Mouse (Mus musculus) CH12.LX (cell line): ENCODE measurements around the gene Aldh3a1.

Experiments
- CTCF ChIP-seq, 2 experiments: IDR thresholded peaks in 1 of 2; conservative IDR thresholded peaks in 1 of 2; 2 replicates each; pipeline ENCODE4 v1.5.1; 2011 to 2012; ENCODE audit warnings: low read depth in 2 of 2, low read length in 2 of 2, improper control_type of control experiment in 1 of 2, inconsistent platforms in 1 of 2, mild to moderate bottlenecking in 1 of 2, moderate library complexity in 1 of 2
- ELF1 ChIP-seq: IDR thresholded peaks from 2 replicates; pipeline ENCODE4 v1.6.1; 2014; ENCODE audit warnings: low read depth, mild to moderate bottlenecking, inconsistent platforms, low read length, improper control_type of control experiment
- EP300 ChIP-seq: IDR thresholded peaks from 2 replicates; pipeline ENCODE4 v1.6.1; 2011; ENCODE audit warnings: low read length, improper control_type of control experiment
- GABPA ChIP-seq: IDR thresholded peaks from 2 replicates; pipeline ENCODE4 v1.6.1; 2012; ENCODE audit warnings: low read depth, low read length, improper control_type of control experiment, inconsistent platforms; ENCODE audit not compliant: insufficient replicate concordance
- HCFC1 ChIP-seq: IDR thresholded peaks from 2 replicates; pipeline ENCODE4 v1.6.1; 2012; ENCODE audit warnings: low read depth, mild to moderate bottlenecking, inconsistent platforms, low read length, improper control_type of control experiment
- MAX ChIP-seq: IDR thresholded peaks from 2 replicates; pipeline ENCODE4 v1.6.1; 2011; ENCODE audit warnings: low read length, improper control_type of control experiment
- MAZ ChIP-seq: IDR thresholded peaks from 2 replicates; pipeline ENCODE4 v1.6.1; 2012; ENCODE audit warnings: low read depth, mild to moderate bottlenecking, inconsistent platforms, low read length, improper control_type of control experiment, moderate library complexity
- POLR2A ChIP-seq: IDR thresholded peaks from 2 replicates; pipeline ENCODE4 v1.6.1; 2011; ENCODE audit warnings: low read depth, mild to moderate bottlenecking, improper control_type of control experiment, low read length
- POLR2AphosphoS2 ChIP-seq: IDR thresholded peaks from 2 replicates; pipeline ENCODE4 v1.6.1; 2011; ENCODE audit warnings: low read depth, low read length, improper control_type of control experiment
- TCF12 ChIP-seq: IDR thresholded peaks from 2 replicates; pipeline ENCODE4 v1.6.1; 2014; ENCODE audit warnings: low read depth, mild to moderate bottlenecking, inconsistent platforms, low read length, improper control_type of control experiment
- USF2 ChIP-seq: conservative IDR thresholded peaks from 2 replicates; pipeline ENCODE4 v1.6.1; 2011; ENCODE audit warnings: low read depth, low read length, improper control_type of control experiment
- ZKSCAN1 ChIP-seq: IDR thresholded peaks from 2 replicates; pipeline ENCODE4 v1.6.1; 2012; ENCODE audit warnings: low read depth, inconsistent platforms, low read length, improper control_type of control experiment, borderline replicate concordance
- ZMIZ1 ChIP-seq: IDR thresholded peaks from 2 replicates; pipeline ENCODE4 v1.6.1; 2012; ENCODE audit warnings: low read depth, mild to moderate bottlenecking, inconsistent platforms, low read length, improper control_type of control experiment

GRCm38 (mm10) chr11:61183820-61184219 lies 23.5 kb upstream of the Aldh3a1 start:
- TF ChIP-seq HCFC1 (no peak), ZKSCAN1 (no peak), ZMIZ1 (no peak), EP300 (no peak), ELF1 (no peak), MAZ (no peak), TCF12 (no peak), POLR2AphosphoS2 (no peak), CTCF (conservative IDR thresholded peaks at IDR 0.05 in 1 of 2, IDR thresholded peaks at IDR 0.05 in 1 of 2; ENCODE audit: low read depth in 2 of 2, low read length in 2 of 2) (no peak), POLR2A (no peak), MAX (no peak), USF2 (no peak), GABPA (no peak)
